Mouse (Mus musculus) liver, postnatal 0 days (tissue): Measurements from ENCODE around the gene Wnt5b.

Experiments
- CTCF ChIP-seq: sonication (generic); IDR thresholded peaks from 2 replicates; pipeline ENCODE4 v1.5.1; 2016; ENCODE audit warnings: antibody characterized with exemption, low read depth
- EP300 ChIP-seq: IDR thresholded peaks from 2 replicates; pipeline ENCODE4 v1.6.1; 2016; ENCODE audit warnings: antibody characterized with exemption, low read depth, mild to moderate bottlenecking

DNA sequence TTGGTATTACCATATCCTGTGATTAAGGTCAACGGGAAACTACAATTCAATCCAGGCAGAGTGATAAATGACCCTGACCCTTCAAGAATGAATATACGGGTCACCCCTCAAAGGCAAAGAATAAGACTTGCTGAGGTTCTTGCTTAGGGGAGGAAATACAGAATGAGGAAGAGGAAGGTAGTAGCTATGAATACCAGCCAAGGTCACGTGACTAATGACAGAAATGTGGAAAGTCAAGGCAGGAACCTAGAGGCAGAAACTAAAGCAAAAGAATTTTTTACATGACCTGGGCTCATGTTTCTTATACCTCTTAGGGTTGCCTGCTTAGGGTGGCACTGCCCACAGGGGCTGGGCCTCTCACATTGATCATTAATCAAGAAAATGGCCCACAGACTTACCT is 71.4 kb downstream of the Wnt5b start:
- TF ChIP-seq CTCF = no peak
- TF ChIP-seq EP300 = no peak
